Mouse (Mus musculus): ENCODE results near the gene Ankrd52. TPM values are rescaled to one million over a fixed set of nuclear protein-coding genes. Genes with fewer than 3 reads are reported as not detected.

Ankrd52 gene
- total RNA-seq, 2 experiments from 2014 or later: 46.5 to 47.5 TPM

DNA sequence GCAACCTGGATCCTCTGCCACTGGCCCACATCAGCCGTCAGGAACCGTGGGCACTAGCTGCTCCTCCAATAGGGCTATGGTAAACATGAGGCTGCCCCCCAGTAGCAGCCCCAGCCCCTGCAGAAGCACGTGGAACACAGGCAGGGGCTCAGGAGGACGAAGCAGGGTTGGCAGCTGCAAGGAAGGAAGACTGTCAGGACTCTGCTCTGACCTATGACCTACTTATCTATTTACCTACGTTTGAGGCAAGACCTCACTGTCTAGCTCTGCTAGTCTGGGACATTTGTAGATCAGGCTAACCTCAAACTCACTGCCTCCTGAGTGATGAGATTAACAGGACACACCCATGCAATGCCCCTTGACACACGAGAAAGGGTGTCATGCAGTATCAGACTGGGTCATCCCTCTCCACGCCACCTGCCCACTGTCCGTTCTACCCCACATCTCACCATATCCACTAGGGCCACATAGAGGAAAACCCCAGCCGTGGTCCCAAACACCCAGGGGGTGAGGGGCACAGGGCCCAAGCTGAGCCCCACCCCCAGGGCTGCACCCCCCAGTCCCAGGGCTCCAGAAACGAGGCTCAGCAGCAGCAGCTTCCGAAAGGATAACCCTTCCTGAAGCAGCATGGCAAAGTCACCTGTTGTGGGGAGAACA is 19.2 kb downstream of the Ankrd52 start:
- DNase-seq: no peak
- intact Hi-C loops (cut with DNase I): no loop called here

DNA sequence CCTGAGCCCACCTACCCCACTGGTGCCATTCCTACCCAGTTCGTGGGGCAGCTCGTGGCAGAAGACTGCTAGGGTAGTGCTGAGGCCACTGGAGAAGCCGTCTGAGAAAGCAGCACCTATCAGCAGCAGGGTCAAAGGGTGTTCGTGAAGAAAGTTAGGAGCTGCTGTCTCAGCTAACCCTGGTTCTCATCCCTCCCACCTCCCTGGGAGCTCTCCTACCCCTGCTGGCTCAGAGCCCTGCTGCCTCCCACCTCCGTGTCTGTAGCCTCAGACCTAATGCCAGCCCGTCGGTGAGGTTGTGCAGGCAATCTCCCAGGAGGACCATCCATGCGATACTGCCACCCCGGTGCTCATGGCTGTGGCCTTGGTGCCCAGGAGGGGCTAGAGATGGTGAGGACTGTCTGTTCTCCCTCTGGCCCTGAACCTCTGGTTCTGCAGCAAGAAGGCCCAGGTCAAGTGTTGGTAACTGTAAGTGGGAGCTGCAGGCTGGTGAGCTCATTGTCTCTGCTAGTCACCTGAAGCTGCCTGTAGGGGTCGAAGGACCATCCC is 19.9 kb downstream of the Ankrd52 start:
- intact Hi-C loops (cut with DNase I): no loop called here
- DNase-seq: no peak

DNA sequence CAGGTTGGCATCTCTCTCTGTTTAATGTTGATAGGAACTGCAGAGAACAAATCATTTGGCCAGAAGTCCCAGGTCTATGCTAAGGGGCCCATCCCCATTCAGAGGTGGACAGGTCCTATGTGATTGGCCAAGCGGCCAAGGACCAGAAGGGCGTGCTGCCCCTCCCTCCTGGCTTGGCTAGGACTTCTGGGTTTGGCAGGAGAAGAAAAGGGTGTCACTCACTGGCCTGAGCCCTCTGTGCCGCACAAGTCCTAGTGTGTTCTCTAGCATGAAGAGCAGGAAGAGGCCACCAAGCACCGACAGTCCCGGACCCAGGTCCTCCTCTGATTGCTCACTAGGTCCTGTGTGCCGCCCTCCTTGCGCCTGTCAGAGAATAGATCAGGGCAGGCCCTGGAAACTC is 20.6 kb downstream of the Ankrd52 start:
- intact Hi-C loops (cut with DNase I): no loop called here
- DNase-seq: peak; percentile 31 to 55

DNA sequence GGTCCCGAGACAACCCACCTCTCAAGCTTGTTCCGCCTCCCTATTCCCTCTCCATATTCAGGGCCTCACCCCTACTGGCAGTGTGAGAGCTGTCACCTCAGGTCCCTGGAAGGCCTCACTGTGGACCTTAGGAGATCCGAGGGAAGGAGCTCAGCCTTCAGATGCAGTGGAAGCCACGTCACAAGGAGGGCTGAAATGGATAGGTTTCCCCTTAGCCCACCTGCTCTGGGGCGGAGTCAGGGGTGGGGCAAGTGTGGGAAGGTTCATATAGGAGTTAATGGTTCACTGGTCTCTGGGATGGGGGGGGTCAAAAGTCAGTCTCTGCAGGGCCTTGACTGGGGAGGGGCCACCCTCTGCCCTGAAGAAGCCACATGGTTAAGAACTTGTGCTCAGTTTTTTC is 23.4 kb downstream of the Ankrd52 start:
- DNase-seq: no peak
- intact Hi-C loops (cut with DNase I): no loop called here

DNA sequence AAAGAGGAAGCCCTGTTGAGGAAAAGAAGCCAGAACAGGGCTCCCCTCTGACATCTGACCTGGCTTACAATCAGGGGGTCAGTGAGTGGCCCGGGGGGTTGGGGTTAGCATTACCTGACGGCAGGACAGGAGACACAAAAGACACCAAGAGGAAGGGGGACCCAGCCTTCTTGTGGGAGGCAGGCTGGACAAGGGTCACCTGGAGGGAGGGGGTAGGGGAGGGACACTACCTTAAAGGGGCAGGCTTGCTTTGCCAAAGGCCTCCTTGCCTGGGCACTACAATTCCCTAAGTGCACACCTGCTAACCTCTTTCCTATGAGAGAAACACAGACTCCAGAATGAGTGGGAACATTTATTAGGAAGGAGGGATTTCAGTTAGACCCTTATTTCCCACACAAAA is 24.1 kb downstream of the Ankrd52 start, which contains the start of gene Slc39a5:
Gene Slc39a5 (minus strand): TSS at position 174 of the 400 bp plus-strand sequence.
- intact Hi-C loops (cut with DNase I): no loop called here
- DNase-seq: no peak

DNA sequence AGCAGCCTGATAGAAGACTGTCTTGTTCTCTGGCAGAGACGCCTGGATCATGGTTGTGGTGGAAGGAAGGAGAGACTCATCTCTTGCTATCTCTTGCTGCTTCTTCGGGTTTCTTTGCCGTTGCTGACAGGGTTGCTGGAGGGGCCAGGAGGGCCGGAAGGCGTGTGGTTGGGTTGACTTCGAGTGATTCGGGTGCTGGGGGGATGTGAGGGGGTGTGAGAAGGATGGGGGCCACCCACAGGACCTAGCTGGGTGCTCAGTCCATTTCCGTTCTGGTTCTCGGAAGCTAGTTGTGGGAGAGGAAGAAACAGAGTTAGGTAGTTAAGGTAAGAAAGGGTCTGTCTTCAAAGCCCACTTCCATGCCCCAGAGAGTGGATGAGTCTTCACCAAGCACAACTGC is 24.7 kb downstream of the Ankrd52 start:
- intact Hi-C loops (cut with DNase I): no loop called here
- no peak for DNase-seq

DNA sequence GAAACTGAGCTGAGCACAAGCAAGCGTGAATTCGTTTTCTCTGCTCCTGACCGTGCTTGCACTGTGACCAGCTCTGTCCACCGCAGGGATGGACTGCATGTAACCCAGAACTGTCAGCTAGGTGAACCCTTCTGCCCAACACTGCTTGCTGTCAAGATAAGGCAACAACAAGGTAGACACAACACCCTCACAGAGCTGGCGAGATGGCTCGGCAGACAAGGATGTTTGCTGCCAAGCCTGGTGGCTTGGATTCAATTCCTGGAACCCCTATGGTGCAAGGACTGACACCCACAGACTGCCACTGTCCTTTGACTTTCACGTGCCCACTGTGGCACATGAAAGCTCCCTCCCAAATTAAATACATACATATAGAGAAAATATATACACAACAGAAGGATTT is 27.0 kb downstream of the Ankrd52 start:
- DNase-seq: no peak
- intact Hi-C loops (cut with DNase I): no loop called here

DNA sequence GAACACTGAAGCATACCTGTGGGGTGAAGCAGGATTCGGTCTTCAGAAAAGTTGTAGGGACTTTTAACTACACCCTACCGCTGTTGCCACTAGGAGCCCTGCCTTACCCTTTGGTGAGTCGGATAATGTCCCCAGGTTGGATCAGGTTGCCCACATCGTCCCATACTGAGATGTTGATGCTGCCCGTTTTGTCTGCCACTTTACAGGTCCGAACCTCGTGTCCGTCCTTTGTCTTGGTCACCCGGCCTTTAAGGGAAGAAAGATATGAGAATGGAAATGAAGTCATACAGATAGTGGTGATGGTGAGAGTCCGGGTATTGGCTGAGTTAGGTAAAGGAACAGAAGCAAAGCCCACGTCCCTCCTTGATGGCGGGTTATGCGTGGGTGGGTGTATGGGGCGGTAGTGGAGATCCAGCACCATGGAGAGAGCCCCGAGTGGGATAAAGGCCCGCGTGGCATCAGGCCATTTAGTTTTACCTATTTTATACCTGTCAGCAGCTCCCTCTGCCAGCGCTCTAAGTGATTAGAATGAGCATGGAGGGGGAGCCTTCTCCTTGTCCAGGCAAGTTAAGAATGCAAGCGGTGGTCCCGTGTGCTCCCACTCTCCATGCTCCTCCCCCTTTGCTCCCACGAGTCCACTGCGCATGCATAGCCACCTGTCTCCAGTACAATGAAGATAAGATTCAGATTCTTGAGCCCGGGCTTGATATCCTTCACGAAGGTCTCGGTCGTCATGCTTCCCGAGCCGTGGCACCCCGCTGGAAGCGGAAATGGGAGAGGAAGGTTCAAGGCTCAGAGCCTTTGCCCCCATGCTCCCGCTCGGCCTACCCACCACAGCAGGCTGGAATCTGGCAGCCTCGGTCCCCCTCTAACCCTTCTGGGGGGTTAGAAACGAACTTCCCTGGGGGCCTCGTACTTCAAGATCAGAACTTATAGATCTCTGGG is 31.9 kb downstream of the Ankrd52 start:
- DNase-seq: peak in 1 of 2 experiments; percentile 36
- intact Hi-C loops (cut with DNase I): loop anchor here (2.0 to 5.0 kb wide), 3 partner anchors 32 to 128 kb away; partner anchors contain the start of gene Ankrd52

DNA sequence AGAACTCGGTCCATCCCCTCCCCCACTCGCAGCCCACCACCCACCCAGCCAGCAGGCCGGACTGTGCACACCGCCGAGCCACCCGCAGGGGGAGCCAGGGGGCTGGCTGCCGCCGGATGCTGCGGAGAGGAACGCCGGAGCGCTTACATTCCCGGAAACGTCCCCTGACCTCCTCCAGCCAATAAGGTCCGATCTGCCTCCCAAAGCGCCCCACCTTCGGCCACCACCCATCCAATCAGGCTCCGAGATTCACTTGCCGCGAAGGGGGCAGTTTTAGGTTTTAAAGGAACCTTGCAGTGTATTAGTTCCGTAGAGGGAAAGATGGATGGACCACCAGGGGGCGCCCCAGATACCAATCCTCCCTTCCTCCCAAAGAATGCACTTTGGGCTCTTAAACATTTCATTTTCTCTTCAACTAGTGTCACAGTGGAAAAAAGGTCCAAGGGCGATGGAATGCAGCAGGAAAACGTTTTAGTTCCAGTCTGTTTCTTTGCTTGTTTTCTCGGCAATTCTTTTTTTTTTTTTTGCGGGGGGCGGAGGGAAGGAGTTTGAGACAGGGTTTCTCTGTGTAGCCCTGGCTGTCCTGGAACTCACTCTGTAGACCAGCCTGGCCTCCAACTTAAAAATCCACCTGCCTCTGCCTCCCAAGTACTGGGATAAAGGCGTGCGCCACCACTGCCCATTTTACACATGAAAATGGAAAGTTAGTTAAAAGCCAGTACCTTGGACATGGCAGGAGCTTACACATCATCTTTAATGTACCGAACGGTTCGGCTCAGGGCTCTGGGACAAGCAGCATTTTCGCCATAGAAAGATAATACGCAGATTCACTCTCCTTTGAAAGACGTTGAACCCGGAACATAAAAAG is 33.0 kb downstream of the Ankrd52 start:
- intact Hi-C loops (cut with DNase I): loop anchor here (2.0 to 5.0 kb wide), 3 partner anchors 32 to 127 kb away; partner anchors contain the start of gene Ankrd52
- peak; percentile 95 for DNase-seq

DNA sequence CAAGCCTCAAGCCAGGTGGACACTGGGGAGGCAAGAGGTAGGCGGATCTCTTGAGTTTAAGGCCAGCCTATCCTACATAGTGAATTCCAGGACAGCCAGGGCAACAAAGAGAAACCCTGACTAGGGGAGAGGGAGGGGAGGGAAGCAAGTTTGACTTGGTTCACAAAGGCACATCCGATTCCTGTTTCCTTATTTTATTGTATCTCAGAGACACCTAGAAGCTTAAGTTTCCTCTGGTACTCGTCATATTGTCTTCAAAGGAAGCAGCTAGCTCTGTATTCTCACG is 33.6 kb downstream of the Ankrd52 start:
- DNase-seq: no peak

DNA sequence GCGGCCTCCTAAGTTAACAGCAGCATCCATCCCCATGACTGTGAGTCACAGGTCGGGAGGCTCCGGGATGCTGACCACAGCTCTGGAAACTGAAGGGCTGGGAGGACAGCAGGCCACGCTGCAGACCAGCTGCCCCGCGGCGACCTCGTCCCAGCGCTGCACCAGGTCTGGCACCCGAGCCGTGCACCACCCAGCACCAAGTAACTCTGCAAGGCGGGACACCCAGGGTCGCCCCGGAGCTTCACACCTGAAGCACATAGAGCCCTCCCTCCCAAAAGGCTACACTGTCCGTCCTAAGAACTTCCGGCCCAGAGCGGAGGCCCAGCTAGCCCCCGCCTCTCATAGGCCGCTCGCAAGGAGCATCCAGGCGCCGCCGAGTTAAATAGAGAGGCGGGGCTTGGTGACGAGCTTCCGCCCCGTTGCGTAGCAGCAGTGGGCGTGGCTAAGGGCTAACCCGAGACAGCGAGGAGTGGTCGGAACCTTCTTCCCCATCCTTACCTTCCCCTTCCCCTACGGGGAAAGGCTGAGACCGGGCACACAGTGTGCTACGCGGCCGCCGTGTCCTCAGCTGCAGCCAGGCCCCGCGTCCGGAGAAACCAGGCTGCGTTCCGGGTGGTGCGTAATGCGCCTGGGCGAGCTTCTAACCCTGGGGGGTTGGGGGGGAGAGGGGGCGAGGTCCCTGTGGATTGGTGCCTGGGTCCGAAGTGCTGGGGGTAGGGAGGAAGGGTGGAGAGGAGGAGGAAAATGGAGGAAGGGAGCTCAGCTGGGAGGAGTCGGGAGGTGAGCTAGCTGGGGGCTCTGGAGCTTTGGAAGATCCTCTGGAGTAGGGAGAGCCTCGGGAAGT is 34.5 kb downstream of the Ankrd52 start, which contains the start of the genes Nabp2 and Rnf41:
Gene Nabp2 (minus strand): TSS at position 282 of the 844 bp plus-strand sequence.
Gene Rnf41 (plus strand): TSS at position 447 of the 844 bp plus-strand sequence.
- intact Hi-C loops (cut with DNase I): loop anchor here (1.0 to 2.0 kb wide), 2 partner anchors 15 to 44 kb away; no protein-coding TSS in a partner anchor
- DNase-seq: peak; percentile 97 to 99

More for the DNA sequence above, 33.6 kb downstream of the Ankrd52 start:
- intact Hi-C loops (cut with DNase I): no loop called here

DNA sequence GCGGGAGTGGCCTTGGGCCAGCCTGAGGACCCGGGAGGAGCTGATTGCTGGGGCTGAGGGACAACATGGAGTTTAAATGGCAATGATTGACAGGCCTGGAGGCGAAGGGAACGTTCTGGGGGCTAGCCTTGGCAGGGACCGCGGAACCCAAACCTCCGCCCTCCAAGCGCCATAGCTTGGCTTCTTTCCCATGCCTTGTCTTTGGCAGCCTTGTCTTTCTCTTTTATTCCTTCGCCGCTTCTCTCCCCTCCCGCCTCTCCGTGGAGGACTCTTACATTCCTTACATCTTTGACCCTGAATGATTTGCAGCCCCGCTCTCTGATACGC is 35.1 kb downstream of the Ankrd52 start:
- intact Hi-C loops (cut with DNase I): loop anchor here (2.0 kb wide), 1 partner anchor 15 kb away; no protein-coding TSS in a partner anchor
- DNase-seq: peak in 1 of 2 experiments; percentile 48

DNA sequence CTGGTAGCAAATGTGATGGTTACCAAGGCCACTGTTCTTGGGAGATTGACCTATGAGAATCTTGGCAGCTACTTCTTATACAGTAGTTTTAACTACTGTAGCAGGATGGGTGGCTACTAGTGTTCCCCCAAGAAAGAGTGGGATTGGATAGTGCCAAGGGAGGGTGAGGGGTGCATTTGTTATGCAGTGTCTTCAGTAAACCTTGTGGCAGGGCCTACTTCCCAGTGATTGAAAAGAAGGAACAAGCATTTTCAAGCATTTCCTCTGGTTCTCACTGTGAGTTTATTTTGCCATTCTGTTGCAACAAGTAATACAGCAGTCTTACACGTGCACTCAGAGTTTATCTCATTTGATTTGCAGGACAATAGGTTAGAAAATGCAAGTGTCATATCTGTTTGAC is 35.6 kb downstream of the Ankrd52 start:
- DNase-seq: no peak
- intact Hi-C loops (cut with DNase I): loop anchor here (2.0 kb wide), 1 partner anchor 14 kb away; no protein-coding TSS in a partner anchor

DNA sequence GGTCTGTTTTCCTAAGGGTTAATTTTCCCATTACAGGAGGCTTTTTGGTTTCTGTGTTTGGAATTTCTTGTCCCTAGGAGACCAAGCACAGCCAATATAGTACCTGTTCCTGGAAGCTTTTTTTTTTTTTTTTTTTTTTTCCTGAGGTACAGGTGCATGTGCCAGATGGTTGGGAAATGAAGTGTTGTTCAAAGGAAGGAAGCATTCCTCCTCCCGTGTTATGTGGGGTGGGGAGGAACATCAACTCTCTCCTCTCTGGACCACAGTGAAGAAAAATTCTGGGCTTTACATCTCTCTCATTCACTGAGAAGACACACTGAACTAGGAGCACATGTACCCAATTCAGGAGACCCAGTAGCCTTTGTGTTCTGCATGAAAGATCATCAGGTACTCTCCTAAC is 36.2 kb downstream of the Ankrd52 start:
- intact Hi-C loops (cut with DNase I): loop anchor here (2.0 kb wide), 1 partner anchor 14 kb away; no protein-coding TSS in a partner anchor
- DNase-seq: no peak

DNA sequence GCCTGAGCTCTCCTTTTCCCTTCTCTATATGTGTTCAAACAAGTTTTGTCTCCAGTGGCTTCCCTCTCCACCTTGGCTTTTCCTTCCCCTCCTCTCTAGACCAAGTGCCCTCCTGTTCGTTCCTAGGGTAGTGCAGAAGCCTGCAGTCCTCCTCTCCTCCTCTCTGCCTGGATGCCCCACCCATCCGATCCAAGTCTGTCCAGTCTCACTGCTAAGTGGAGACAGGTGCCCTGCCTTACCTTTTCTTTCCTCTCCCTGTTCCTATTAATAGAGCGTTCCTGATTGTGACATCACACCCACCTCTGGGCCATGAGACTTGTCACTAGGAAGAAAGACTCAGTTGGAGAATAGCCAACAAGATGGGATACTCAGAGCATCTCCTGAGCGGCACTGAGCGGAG is 37.9 kb downstream of the Ankrd52 start:
- DNase-seq: no peak
- intact Hi-C loops (cut with DNase I): no loop called here

DNA sequence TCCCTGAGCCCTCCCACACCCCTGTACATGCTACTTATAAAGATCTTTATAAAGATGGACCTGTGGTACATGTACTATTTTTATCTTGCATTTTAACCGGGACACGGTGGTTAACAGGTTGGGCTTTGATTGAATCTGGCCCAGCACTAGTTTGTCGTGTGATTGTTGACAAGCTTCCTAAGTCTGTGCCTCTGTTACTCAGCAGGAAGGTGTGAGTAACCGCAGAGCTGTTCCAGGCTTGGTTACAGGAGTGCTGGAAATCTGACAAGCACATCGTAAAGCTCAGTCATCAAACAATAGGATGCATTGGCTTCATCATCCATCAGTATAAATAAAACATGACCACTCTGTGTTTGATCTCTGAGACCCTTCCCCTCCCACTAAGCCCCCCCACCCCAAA is 45.5 kb downstream of the Ankrd52 start:
- DNase-seq: no peak
- intact Hi-C loops (cut with DNase I): no loop called here

DNA sequence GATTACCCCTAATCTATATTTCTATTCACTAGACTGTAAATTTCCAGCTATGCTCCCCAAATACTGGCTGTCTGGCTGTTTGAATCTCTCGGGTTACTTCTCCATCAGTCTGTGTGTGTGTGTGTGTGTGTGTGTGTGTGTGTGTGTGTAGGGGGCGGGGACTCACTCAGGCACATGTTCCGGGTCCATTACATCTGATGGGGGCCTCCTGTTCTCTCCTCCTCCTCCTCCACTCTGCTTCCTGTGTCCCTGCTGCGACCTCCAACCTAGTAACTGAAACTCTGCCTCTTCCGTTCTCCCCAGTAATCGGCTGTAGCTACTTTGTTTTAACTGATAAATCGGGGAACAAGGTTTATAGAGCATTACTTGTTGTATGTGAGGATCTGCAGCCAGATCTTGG is 47.7 kb downstream of the Ankrd52 start:
- intact Hi-C loops (cut with DNase I): no loop called here
- DNase-seq: peak in 1 of 2 experiments; percentile 15

DNA sequence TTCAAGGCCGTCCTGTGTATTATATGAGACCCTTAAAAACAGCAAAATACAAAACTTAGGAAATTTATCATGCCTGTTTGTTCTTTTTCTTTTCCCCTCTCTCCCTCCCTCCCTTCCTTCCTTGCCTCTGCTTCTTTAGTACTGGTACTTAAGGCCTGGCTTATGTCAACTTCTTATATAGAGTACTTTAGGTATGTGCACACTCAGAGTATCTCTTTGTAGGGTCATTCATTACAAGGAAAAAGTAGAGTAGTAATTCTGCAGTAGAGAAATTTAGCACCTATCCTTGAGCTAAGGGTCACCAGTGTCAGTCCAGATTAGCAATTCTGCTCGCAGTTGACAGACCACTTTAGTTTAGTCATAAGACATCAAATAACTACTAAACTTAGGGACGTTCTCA is 48.3 kb downstream of the Ankrd52 start:
- DNase-seq: no peak
- intact Hi-C loops (cut with DNase I): no loop called here

DNA sequence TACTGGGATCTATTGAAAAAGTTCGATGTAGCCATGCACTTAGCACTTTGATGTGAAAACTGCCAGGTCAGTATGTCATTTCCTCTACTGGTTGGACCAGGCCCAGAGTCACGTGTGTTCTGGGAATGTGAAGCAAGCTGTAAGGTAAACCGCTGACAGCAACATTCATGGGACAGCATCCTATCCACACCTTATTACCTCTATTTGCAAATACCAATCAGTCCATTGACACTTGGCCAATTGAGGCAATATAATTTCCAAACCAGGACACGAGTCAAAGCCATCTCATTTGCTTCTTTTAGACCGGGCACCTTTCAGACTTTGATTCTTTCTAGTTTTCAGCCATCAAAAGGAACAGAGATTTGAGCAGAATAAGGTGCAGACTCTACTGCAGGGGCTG is 52.1 kb downstream of the Ankrd52 start:
- intact Hi-C loops (cut with DNase I): no loop called here
- DNase-seq: no peak
